In the genomic region with DNA sequence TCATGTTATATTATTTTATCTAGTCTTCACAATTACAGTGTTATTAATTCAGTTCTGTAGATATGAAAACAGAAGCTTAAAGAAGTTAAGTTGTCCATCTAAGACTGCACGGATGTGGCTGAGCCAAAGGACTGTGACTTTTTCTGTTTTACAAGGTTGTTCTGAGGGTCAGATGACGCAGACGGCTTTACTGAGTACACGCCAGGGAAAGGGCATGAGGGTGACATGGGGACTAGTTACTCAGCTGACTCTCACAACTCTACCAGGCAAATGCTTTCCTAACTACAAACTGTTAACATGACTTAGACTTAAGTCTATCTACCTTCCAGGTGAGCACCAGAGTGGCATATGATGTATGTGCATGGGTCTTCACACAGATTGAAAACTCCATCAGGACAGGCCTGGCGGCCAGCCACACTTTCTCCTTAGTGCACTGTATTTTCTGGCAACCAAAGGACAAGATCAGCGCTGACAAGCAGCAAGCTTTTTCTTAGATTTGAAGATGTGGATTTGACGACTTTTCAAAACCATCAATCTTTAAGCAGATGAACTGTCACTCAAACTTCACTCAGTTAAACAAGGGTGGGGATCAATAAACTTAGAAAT, we compare ENCODE assay signal across 26 mouse cellular contexts. TPM values are rescaled to one million over a fixed set of nuclear protein-coding genes. Genes with fewer than 3 reads are reported as not detected.
"Had no signal": no experiment of that assay in that cellular context is flagged by ENCODE, and none has a peak within 500 bp of the region (broad histone marks: within the 10 kb centered on the region; RNA-seq: fewer than 3 reads in every experiment).

No protein-coding gene starts in this region.

- H3K4me2 ChIP-seq: kidney, embryonic 15.5 days; limb, embryonic 13.5 days; liver, embryonic 12.5 days; liver, embryonic 15.5 days; midbrain, embryonic 11.5 days had no signal

- H3K4me1 ChIP-seq: kidney, embryonic 15.5 days; limb, embryonic 10.5 days; limb, embryonic 13.5 days; liver, embryonic 12.5 days; liver, embryonic 15.5 days had no signal

- H3K36me3 ChIP-seq: kidney, embryonic 15.5 days; limb, embryonic 10.5 days; limb, embryonic 13.5 days; liver, embryonic 12.5 days; liver, embryonic 15.5 days had no signal

- ATAC-seq: liver, embryonic 12.5 days had no signal

- H3K27me3 ChIP-seq: kidney, embryonic 15.5 days; limb, embryonic 13.5 days; liver, embryonic 12.5 days; liver, embryonic 15.5 days had no signal

- H3K27ac ChIP-seq: kidney, embryonic 15.5 days; limb, embryonic 10.5 days; limb, embryonic 13.5 days; liver, embryonic 12.5 days; liver, embryonic 15.5 days; stomach, postnatal 0 days had no signal

- DNase-seq: kidney, postnatal 10 days; kidney, postnatal 36 days; layer of hippocampus, postnatal 36 days; liver; lung, adult 2 months; lung, postnatal 14 days; lung, postnatal 4 days; midbrain, embryonic 14.5 days; right cerebral cortex, postnatal 14 days; right cerebral cortex, postnatal 4 days; thymus, postnatal 25 days had no signal

- H3K9ac ChIP-seq: kidney, embryonic 15.5 days; limb, embryonic 13.5 days; liver, embryonic 12.5 days; liver, embryonic 15.5 days had no signal

- H3K9me3 ChIP-seq: kidney, embryonic 15.5 days; limb, embryonic 10.5 days; limb, embryonic 13.5 days; liver, embryonic 12.5 days; liver, embryonic 15.5 days had no signal

- H3K4me3 ChIP-seq: kidney, embryonic 15.5 days; limb, embryonic 10.5 days; limb, embryonic 13.5 days; liver, embryonic 12.5 days; liver, embryonic 15.5 days had no signal

RNA-seq across cellular contexts. Expression of gene Gm12117, which starts 42.6 kb away (rescaled TPM):
- total RNA-seq: layer of hippocampus, postnatal 36 days; left cerebral cortex, postnatal 14 days; megakaryocyte-erythroid progenitor cell, adult 5-6 weeks had no signal
- polyA plus RNA-seq: kidney, embryonic 15.5 days; limb, embryonic 10.5 days; limb, embryonic 13.5 days; liver, embryonic 12.5 days; liver, embryonic 15.5 days; lung, adult 2 months; lung, embryonic 16.5 days; midbrain, embryonic 14.5 days; midbrain, postnatal 0 days; neural tube, embryonic 11.5 days; neural tube, embryonic 14.5 days; stomach, embryonic 14.5 days; stomach, postnatal 0 days; thymus, postnatal 0 days had no signal
